Mouse (Mus musculus): ENCODE data around the gene Aim2. TPM values are rescaled to one million over a fixed set of nuclear protein-coding genes. Genes with fewer than 3 reads are reported as not detected.
A peak's percentile ranks its signal among the peaks of the same experiment; 100 is the strongest.

Gene Aim2
- polyA plus RNA-seq, 1 experiment from 2014 or later = 5.3 TPM

DNA sequence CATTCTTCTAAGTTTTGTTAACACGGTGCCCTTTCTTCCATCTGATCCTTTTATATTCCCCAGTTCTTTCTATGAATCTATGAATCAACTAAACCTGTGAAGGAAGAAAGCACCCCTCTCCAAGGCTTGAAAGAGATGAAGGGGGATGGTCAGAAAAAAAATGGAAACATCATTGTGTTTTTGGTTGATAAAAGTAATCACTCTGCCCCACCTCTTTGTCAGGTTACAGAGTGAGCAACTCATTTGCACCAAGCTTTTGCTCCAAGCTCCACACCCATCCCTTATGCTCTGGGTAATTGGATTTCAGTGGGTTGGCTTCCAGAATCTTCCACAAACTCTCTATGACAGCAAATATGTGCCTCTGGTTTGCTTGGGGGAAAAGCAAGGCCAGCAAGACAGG, 25.3 kb upstream of the Aim2 start:
- no peak overlapping the region for H3K4me2 ChIP-seq (ENCODE audit: low read depth, low read length)
- no peaks in the 10 kb centered on the region for H3K9me3 ChIP-seq (ENCODE audit: control insufficient read depth, low read length)
- H3K27ac ChIP-seq (ENCODE audit: low read length) = no peak overlapping the region
- H3K4me1 ChIP-seq (ENCODE audit: control insufficient read depth, insufficient read depth, low read length) = no peaks in the 10 kb centered on the region
- no peaks in the 10 kb centered on the region for H3K36me3 ChIP-seq (ENCODE audit: control insufficient read depth, insufficient read depth, low read length)
- no peak for ATAC-seq
- H3K9ac ChIP-seq (ENCODE audit: low read depth, low read length) = no peak overlapping the region
- H3K27me3 ChIP-seq (replicated peaks; ENCODE audit: control insufficient read depth, insufficient read depth, low read length) = no peaks in the 10 kb centered on the region
- 87% methylated on average over 1 of the region's 1 CpGs for WGBS
- no peak overlapping the region for H3K4me3 ChIP-seq (ENCODE audit: low read length)

DNA sequence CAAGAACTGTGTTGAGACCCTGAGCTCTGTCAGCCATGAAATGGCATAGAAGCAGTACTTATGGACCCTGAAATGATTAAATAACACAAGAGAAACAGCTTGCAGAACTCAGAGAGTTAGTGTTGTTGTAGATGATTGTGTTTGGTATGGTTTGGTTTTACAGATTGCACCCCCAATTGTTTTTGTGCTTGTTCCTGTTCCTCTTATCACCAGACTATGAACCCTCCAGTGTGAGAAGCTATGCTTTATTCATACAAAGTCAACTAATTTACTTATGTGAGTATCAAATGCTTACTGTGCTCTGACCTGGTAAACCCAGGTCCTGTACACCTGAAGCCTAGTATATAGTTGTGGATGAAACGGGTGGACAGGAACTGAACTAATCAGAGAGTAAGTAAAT, 24.1 kb upstream of the Aim2 start:
- H3K4me2 ChIP-seq (ENCODE audit: low read depth, low read length) = no peak overlapping the region
- H3K9me3 ChIP-seq (ENCODE audit: control insufficient read depth, low read length) = no peaks in the 10 kb centered on the region
- no peak overlapping the region for H3K4me3 ChIP-seq (ENCODE audit: low read length)
- H3K27me3 ChIP-seq (replicated peaks; ENCODE audit: control insufficient read depth, insufficient read depth, low read length) = no peaks in the 10 kb centered on the region
- no peaks in the 10 kb centered on the region for H3K4me1 ChIP-seq (ENCODE audit: control insufficient read depth, insufficient read depth, low read length)
- no peaks in the 10 kb centered on the region for H3K36me3 ChIP-seq (ENCODE audit: control insufficient read depth, insufficient read depth, low read length)
- no peak overlapping the region for H3K9ac ChIP-seq (ENCODE audit: low read depth, low read length)
- H3K27ac ChIP-seq (ENCODE audit: low read length) = no peak overlapping the region
- 68% methylated on average over 1 of the region's 1 CpGs for WGBS
- ATAC-seq = no peak

GRCm38 (mm10) chr1:173328446-173328845, 22.2 kb upstream of the Aim2 start:
- WGBS = 71% methylated on average over 8 of the region's 8 CpGs

GRCm38 (mm10) chr1:173329185-173329584, 21.5 kb upstream of the Aim2 start:
- no peak overlapping the region for H3K4me2 ChIP-seq (ENCODE audit: low read depth, low read length)
- no peaks in the 10 kb centered on the region for H3K27me3 ChIP-seq (replicated peaks; ENCODE audit: control insufficient read depth, insufficient read depth, low read length)
- H3K9ac ChIP-seq (ENCODE audit: low read depth, low read length) = no peak overlapping the region
- no peak overlapping the region for H3K27ac ChIP-seq (ENCODE audit: low read length)
- no peaks in the 10 kb centered on the region for H3K36me3 ChIP-seq (ENCODE audit: control insufficient read depth, insufficient read depth, low read length)
- H3K4me1 ChIP-seq (ENCODE audit: control insufficient read depth, insufficient read depth, low read length) = no peaks in the 10 kb centered on the region
- peak; percentile 35; the same call in 1 of the 2 replicates for ATAC-seq
- WGBS = 45% methylated on average over 4 of the region's 4 CpGs
- no peak overlapping the region for H3K4me3 ChIP-seq (ENCODE audit: low read length)
- no peaks in the 10 kb centered on the region for H3K9me3 ChIP-seq (ENCODE audit: control insufficient read depth, low read length)

More at GRCm38 (mm10) chr1:173328446-173328845, 22.2 kb upstream of the Aim2 start:
- no peak overlapping the region for H3K27ac ChIP-seq (ENCODE audit: low read length)
- H3K36me3 ChIP-seq (ENCODE audit: control insufficient read depth, insufficient read depth, low read length) = no peaks in the 10 kb centered on the region
- no peaks in the 10 kb centered on the region for H3K27me3 ChIP-seq (replicated peaks; ENCODE audit: control insufficient read depth, insufficient read depth, low read length)
- H3K4me3 ChIP-seq (ENCODE audit: low read length) = no peak overlapping the region
- no peaks in the 10 kb centered on the region for H3K9me3 ChIP-seq (ENCODE audit: control insufficient read depth, low read length)
- H3K9ac ChIP-seq (ENCODE audit: low read depth, low read length) = no peak overlapping the region
- H3K4me1 ChIP-seq (ENCODE audit: control insufficient read depth, insufficient read depth, low read length) = no peaks in the 10 kb centered on the region
- no peak for ATAC-seq
- no peak overlapping the region for H3K4me2 ChIP-seq (ENCODE audit: low read depth, low read length)

- no peak for ATAC-seq
- no peak overlapping the region for H3K4me3 ChIP-seq (ENCODE audit: low read length)
- no peaks in the 10 kb centered on the region for H3K36me3 ChIP-seq (ENCODE audit: control insufficient read depth, insufficient read depth, low read length)
- no peak overlapping the region for H3K4me2 ChIP-seq (ENCODE audit: low read depth, low read length)
- no peak overlapping the region for H3K27ac ChIP-seq (ENCODE audit: low read length)
- H3K9me3 ChIP-seq (ENCODE audit: control insufficient read depth, low read length) = no peaks in the 10 kb centered on the region
- no peak overlapping the region for H3K9ac ChIP-seq (ENCODE audit: low read depth, low read length)
- no peaks in the 10 kb centered on the region for H3K4me1 ChIP-seq (ENCODE audit: control insufficient read depth, insufficient read depth, low read length)
- H3K27me3 ChIP-seq (replicated peaks; ENCODE audit: control insufficient read depth, insufficient read depth, low read length) = no peaks in the 10 kb centered on the region
- WGBS = 73% methylated on average over 5 of the region's 5 CpGs
Measured at GRCm38 (mm10) chr1:173329743-173330142, 20.9 kb upstream of the Aim2 start.

DNA sequence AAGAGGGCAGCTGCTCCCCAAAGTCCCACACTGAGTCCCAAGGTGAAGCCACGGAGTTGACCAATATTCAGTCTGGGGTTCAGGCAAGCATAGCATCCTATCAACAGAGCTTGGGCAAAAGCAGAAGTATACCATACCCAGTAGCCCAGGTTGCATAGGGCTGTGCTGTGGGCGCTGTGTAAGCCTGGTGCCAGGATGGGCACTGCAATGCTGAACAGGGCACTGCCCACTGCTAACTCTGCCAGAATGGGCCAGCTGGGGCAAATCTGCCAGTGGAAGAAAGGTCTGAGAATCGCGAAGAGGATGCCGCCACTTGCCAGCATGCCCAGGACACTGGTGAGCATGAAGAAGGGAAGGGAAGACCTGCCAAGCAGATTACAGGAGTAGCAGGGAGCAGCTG, 18.3 kb upstream of the Aim2 start:
- Histone ChIP-seq H3K4me3 (ENCODE audit: low read length) (no peak overlapping the region), H3K4me1 (ENCODE audit: control insufficient read depth, insufficient read depth, low read length) (no peaks in the 10 kb centered on the region), H3K36me3 (ENCODE audit: control insufficient read depth, insufficient read depth, low read length) (no peaks in the 10 kb centered on the region), H3K27ac (ENCODE audit: low read length) (no peak overlapping the region), H3K4me2 (ENCODE audit: low read depth, low read length) (no peak overlapping the region), H3K27me3 (replicated peaks; ENCODE audit: control insufficient read depth, insufficient read depth, low read length) (no peaks in the 10 kb centered on the region), H3K9me3 (ENCODE audit: control insufficient read depth, low read length) (no peaks in the 10 kb centered on the region), H3K9ac (ENCODE audit: low read depth, low read length) (no peak overlapping the region)
- no peak for ATAC-seq
- WGBS = 85% methylated on average over 5 of the region's 5 CpGs

DNA sequence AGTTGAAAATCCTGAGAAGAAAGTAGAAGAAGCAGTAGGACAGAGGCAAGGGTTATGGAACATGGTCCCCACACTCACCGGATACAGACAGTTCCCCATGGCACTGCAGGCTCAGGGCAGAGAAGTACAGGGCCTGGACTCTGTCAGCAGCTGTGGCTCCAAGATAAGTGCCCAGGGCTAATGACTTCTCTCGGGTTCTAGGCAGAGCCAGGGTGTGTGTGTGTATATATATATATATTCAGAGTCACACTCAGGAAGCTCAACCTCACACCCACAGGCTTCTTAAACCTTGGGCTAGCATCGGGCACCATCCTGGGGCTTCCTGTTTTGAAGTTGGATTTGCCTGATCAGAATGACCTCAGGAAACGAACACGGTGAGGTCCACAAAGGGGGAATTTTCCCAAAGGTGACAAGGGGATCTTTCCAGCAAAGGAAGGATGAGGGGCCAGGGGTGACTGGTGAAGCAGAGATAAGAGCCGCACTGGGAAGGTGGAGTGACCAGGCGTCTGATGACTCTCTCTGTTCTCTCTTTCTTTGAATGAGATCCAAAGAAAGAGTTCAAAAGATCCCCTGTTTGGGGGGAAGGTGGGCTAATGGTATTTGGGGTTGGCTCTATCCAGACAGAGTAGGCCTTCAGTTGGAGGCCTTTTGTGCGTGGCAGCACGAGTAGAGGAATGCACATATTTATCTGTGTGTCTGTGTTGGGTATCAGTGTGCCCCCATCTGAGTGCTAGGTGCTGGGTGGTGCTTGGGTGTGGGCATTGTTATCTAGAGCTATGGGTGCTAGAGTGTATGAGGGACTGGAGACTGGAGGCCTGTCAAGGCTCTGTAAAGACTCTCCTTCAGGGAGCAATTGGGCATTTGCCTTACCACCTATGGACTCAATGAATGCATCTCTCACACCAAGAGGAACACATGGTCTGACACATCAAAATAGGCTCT, 17.1 kb upstream of the Aim2 start, which contains the start of gene Ackr1:
Gene Ackr1 (minus strand): TSS at position 439 of the 942 bp plus-strand sequence.
- no peak within 1 kb of the TSS for H3K9ac ChIP-seq (ENCODE audit: low read depth, low read length)
- H3K27ac ChIP-seq (ENCODE audit: low read length) = no peak within 1 kb of the TSS
- H3K4me2 ChIP-seq (ENCODE audit: low read depth, low read length) = no peak within 1 kb of the TSS
- H3K27me3 ChIP-seq (replicated peaks; ENCODE audit: control insufficient read depth, insufficient read depth, low read length) = no peaks in the 10 kb centered on the region
- H3K9me3 ChIP-seq (ENCODE audit: control insufficient read depth, low read length) = no peaks in the 10 kb centered on the region
- no peaks in the 10 kb centered on the region for H3K36me3 ChIP-seq (ENCODE audit: control insufficient read depth, insufficient read depth, low read length)
- H3K4me1 ChIP-seq (ENCODE audit: control insufficient read depth, insufficient read depth, low read length) = no peaks in the 10 kb centered on the region
- WGBS = 61% methylated on average over 9 of the region's 9 CpGs
- peak; percentile 87 for ATAC-seq
- no peak within 1 kb of the TSS for H3K4me3 ChIP-seq (ENCODE audit: low read length)

DNA sequence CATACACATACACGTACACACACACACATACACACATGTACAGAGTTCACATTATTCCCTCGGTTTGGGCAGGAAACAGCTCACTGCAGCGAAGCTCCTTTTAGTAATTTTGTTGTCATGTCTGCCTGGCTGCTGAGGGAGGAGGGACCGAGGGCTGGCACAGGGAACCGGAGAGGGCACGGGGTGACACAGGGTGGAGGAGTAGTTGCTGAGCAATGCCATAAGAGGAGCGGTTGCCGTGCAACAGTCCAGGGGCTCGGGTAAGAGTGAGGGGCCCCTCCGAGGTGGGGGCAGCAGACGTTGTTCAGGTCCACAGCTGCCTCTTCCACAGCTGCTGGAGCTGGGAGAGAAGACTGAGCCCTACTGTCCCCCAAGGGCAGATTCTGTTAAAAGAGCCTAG, 14.8 kb upstream of the Aim2 start:
- H3K27me3 ChIP-seq (replicated peaks; ENCODE audit: control insufficient read depth, insufficient read depth, low read length) = no peaks in the 10 kb centered on the region
- no peaks in the 10 kb centered on the region for H3K36me3 ChIP-seq (ENCODE audit: control insufficient read depth, insufficient read depth, low read length)
- WGBS = 37% methylated on average over 11 of the region's 11 CpGs
- no peak overlapping the region for H3K9ac ChIP-seq (ENCODE audit: low read depth, low read length)
- no peaks in the 10 kb centered on the region for H3K9me3 ChIP-seq (ENCODE audit: control insufficient read depth, low read length)
- ATAC-seq = no peak
- no peak overlapping the region for H3K4me3 ChIP-seq (ENCODE audit: low read length)
- H3K4me1 ChIP-seq (ENCODE audit: control insufficient read depth, insufficient read depth, low read length) = no peaks in the 10 kb centered on the region
- H3K4me2 ChIP-seq (ENCODE audit: low read depth, low read length) = no peak overlapping the region
- H3K27ac ChIP-seq (ENCODE audit: low read length) = no peak overlapping the region

GRCm38 (mm10) chr1:173337008-173337407, 13.7 kb upstream of the Aim2 start:
- no peak overlapping the region for H3K27ac ChIP-seq (ENCODE audit: low read length)
- no peaks in the 10 kb centered on the region for H3K36me3 ChIP-seq (ENCODE audit: control insufficient read depth, insufficient read depth, low read length)
- H3K9me3 ChIP-seq (ENCODE audit: control insufficient read depth, low read length) = no peaks in the 10 kb centered on the region
- no peak overlapping the region for H3K4me2 ChIP-seq (ENCODE audit: low read depth, low read length)
- 85% methylated on average over 10 of the region's 10 CpGs for WGBS
- H3K27me3 ChIP-seq (replicated peaks; ENCODE audit: control insufficient read depth, insufficient read depth, low read length) = no peaks in the 10 kb centered on the region
- H3K9ac ChIP-seq (ENCODE audit: low read depth, low read length) = no peak overlapping the region
- no peak overlapping the region for H3K4me3 ChIP-seq (ENCODE audit: low read length)
- H3K4me1 ChIP-seq (ENCODE audit: control insufficient read depth, insufficient read depth, low read length) = no peaks in the 10 kb centered on the region
- ATAC-seq = no peak

All from intestine, embryonic 16.5 days (tissue).